Comparison of ENCODE assay signal across 33 mouse cellular contexts in genomic region chr12:116566672-116567071, GRCm38 (mm10).
"Had no signal": no experiment of that assay in that cellular context is flagged by ENCODE, and none has a peak within 500 bp of the region (broad histone marks: within the 10 kb centered on the region; RNA-seq: fewer than 3 reads in every experiment).

No protein-coding gene starts in this region.

- ATAC-seq: hindbrain, embryonic 16.5 days; hindbrain, postnatal 0 days; inflammation-experienced regulatory T-cells, adult 6 months; intestine, embryonic 15.5 days; intestine, embryonic 16.5 days; intestine, postnatal 0 days had no signal

- H3K4me1 ChIP-seq: heart, embryonic 13.5 days; heart, embryonic 15.5 days; hindbrain, embryonic 10.5 days; hindbrain, embryonic 12.5 days; hindbrain, embryonic 13.5 days; hindbrain, embryonic 15.5 days; intestine, embryonic 15.5 days; kidney, embryonic 15.5 days had no signal

- H3K36me3 ChIP-seq: heart, embryonic 13.5 days; heart, embryonic 15.5 days; hindbrain, embryonic 10.5 days; hindbrain, embryonic 12.5 days; hindbrain, embryonic 13.5 days; hindbrain, embryonic 15.5 days; intestine, embryonic 15.5 days; kidney, embryonic 15.5 days had no signal

- H3K9me3 ChIP-seq: heart, embryonic 13.5 days; heart, embryonic 15.5 days; hindbrain, embryonic 10.5 days; hindbrain, embryonic 12.5 days; hindbrain, embryonic 13.5 days; hindbrain, embryonic 15.5 days; intestine, embryonic 15.5 days; kidney, embryonic 15.5 days had no signal

- H3K27me3 ChIP-seq: heart, embryonic 13.5 days; heart, embryonic 15.5 days; hindbrain, embryonic 12.5 days; hindbrain, embryonic 13.5 days; hindbrain, embryonic 15.5 days; intestine, embryonic 15.5 days; kidney, embryonic 15.5 days had no signal

- DNase-seq: heart, postnatal 10 days; heart, postnatal 14 days; heart, postnatal 36 days; heart, postnatal 4 days; kidney, adult 11 months; kidney, adult 18-20 months; kidney, adult 2 months; kidney, adult 8-10 months; kidney, adult 9 months; kidney, postnatal 10 days; kidney, postnatal 14 days; kidney, postnatal 25 days; kidney, postnatal 36 days; kidney, postnatal 4 days; layer of hippocampus, adult 9-11 months; layer of hippocampus, postnatal 36 days had no signal

- H3K9ac ChIP-seq: heart, embryonic 13.5 days; heart, embryonic 15.5 days; hindbrain, embryonic 12.5 days; hindbrain, embryonic 13.5 days; hindbrain, embryonic 14.5 days; hindbrain, embryonic 15.5 days; intestine, embryonic 15.5 days; kidney, embryonic 15.5 days had no signal

- H3K4me2 ChIP-seq: heart, embryonic 11.5 days; heart, embryonic 13.5 days; heart, embryonic 15.5 days; hindbrain, embryonic 12.5 days; hindbrain, embryonic 13.5 days; hindbrain, embryonic 14.5 days; hindbrain, embryonic 15.5 days; intestine, embryonic 15.5 days; kidney, embryonic 15.5 days had no signal

- H3K27ac ChIP-seq: heart, embryonic 13.5 days; heart, embryonic 15.5 days; hindbrain, embryonic 10.5 days; hindbrain, embryonic 12.5 days; hindbrain, embryonic 13.5 days; hindbrain, embryonic 14.5 days; hindbrain, embryonic 15.5 days; hindbrain, postnatal 0 days; intestine, embryonic 15.5 days; kidney, embryonic 15.5 days; kidney, postnatal 0 days; layer of hippocampus, adult 2 months had no signal

- H3K4me3 ChIP-seq: heart, embryonic 13.5 days; heart, embryonic 15.5 days; hindbrain, embryonic 10.5 days; hindbrain, embryonic 12.5 days; hindbrain, embryonic 13.5 days; hindbrain, embryonic 15.5 days; intestine, embryonic 15.5 days; kidney, embryonic 15.5 days; layer of hippocampus, adult 2 months had no signal
